Mouse (Mus musculus) gonadal fat pad, adult 2 months (tissue): ENCODE measurements around the gene Mettl14. TPM values are rescaled to one million over a fixed set of nuclear protein-coding genes. Genes with fewer than 3 reads are reported as not detected.

Source experiments
- DNase-seq: peaks from one replicate; pipeline ENCODE4 v3.0.0-alpha.2; 2012; ENCODE audit warnings: low read depth
- polyA plus RNA-seq: library from polyadenylated mRNA; depleted of rRNA; stranded (reverse); fragments of >200 nt; gene quantifications from 2 replicates; pipeline ENCODE4 v1.2.3, GENCODE M21; 2012; rRNA removed

Mettl14 gene
- polyA plus RNA-seq, 1 experiment = 4.7 TPM

- DNase-seq = no peak
These were observed 65.6 kb downstream of the Mettl14 start for GRCm38 (mm10) chr3:123320341-123320740.

Other genes with a start within 250 kb of the Mettl14 start
- 20.7 and 27.5 TPM in 2 replicates for gene Synpo2, start 150.0 kb downstream of the Mettl14 start, polyA plus RNA-seq
- 72.2 and 76.4 TPM in 2 replicates for gene Sec24d, start 118.7 kb downstream of the Mettl14 start, polyA plus RNA-seq
- 5.6 and 15.7 TPM in 2 replicates for gene Prss12, start 60.8 kb upstream of the Mettl14 start, polyA plus RNA-seq